Mouse (Mus musculus): ENCODE data around the gene Gm26558. TPM values are rescaled to one million over a fixed set of nuclear protein-coding genes. Genes with fewer than 3 reads are reported as not detected.

The Gm26558 gene
- total RNA-seq, 4 experiments from 2014 or later: 1.0 TPM; not detected in 3

Other genes with a start within 250 kb of the Gm26558 start
- under 1 TPM; 0.29 to 0.54 (median 0.43) TPM for gene Sp5, start 187.2 kb downstream of the Gm26558 start, total RNA-seq (2022)
- gene Erich2, start 153.3 kb downstream of the Gm26558 start, total RNA-seq (2022): 1 to 10 TPM in 1 of 4 experiments, under 1 TPM in 3; 0.34 to 1.7 (median 0.76) TPM
- gene Gad1, start 109.0 kb downstream of the Gm26558 start, total RNA-seq (2022): 100 to 1,000 TPM; 288 to 395 (median 349) TPM
- gene Gorasp2, start 532 bp downstream of the Gm26558 start, total RNA-seq (2022): 100 to 1,000 TPM in 3 of 4 experiments, 10 to 100 TPM in 1; 97.9 to 104 (median 103) TPM
- 10 to 100 TPM; 68.5 to 79.4 (median 77.8) TPM for gene Tlk1, start 163.6 kb upstream of the Gm26558 start, total RNA-seq (2022)

Measured in layer of hippocampus, adult 8-10 months (tissue).